Mouse (Mus musculus) gastrocnemius, postnatal 14 days (tissue): Measurements from ENCODE around the gene Fut2. TPM values are rescaled to one million over a fixed set of nuclear protein-coding genes. Genes with fewer than 3 reads are reported as not detected.
"Not testable (repeated sequence)": the region's sequence is repeated elsewhere in the genome, so short reads cannot be mapped to it uniquely, and the experiment has no call there.

Experiments used
- DNase-seq: peaks from one replicate; pipeline ENCODE4 v3.0.0; 2021; ENCODE audit warnings: mixed read lengths
- intact Hi-C: fragments of 180-260 bp; cut with DNase I; formaldehyde crosslinking; loops from one replicate; pipeline ENCODE4 v1.15.1; 2025; ENCODE audit warnings: low total_unique reads
- total RNA-seq, 2 experiments: library from RNA; stranded (reverse); gene quantifications; 2 replicates each; pipeline ENCODE4 v1.2.3; 2021

Gene Fut2
- total RNA-seq, 2 experiments from 2014 or later = 0.58 to 0.66 TPM

- peak; percentile 50 for DNase-seq
- intact Hi-C loops = no loop called here
Observed at GRCm38 (mm10) chr7:45681046-45681736, 15.0 kb upstream of the Fut2 start.

GRCm38 (mm10) chr7:45679966-45680621 is 13.9 kb upstream of the Fut2 start:
- intact Hi-C loops = no loop called here
- DNase-seq = no peak

GRCm38 (mm10) chr7:45678513-45678912 is 12.3 kb upstream of the Fut2 start:
- no peak for DNase-seq
- intact Hi-C loops = no loop called here

GRCm38 (mm10) chr7:45677627-45678295 is 11.6 kb upstream of the Fut2 start:
- intact Hi-C loops = no loop called here

GRCm38 (mm10) chr7:45668921-45669320 is 2.7 kb upstream of the Fut2 start:
- DNase-seq = no peak
- intact Hi-C loops = no loop called here

More at GRCm38 (mm10) chr7:45677627-45678295, 11.6 kb upstream of the Fut2 start:
- DNase-seq = no peak

GRCm38 (mm10) chr7:45667761-45668160 is 1.6 kb upstream of the Fut2 start:
- peak; percentile 8 for DNase-seq
- intact Hi-C loops = no loop called here

GRCm38 (mm10) chr7:45665303-45666138 is 673 bp downstream of the Fut2 start:
- intact Hi-C loops = no loop called here
- DNase-seq = no peak

GRCm38 (mm10) chr7:45661702-45662101 is 4.5 kb downstream of the Fut2 start:
- DNase-seq, intact Hi-C loops: not testable (repeated sequence)

- intact Hi-C loops = no loop called here
- DNase-seq = no peak
Observed at GRCm38 (mm10) chr7:45660746-45661478, 5.3 kb downstream of the Fut2 start.

- DNase-seq = no peak
- intact Hi-C loops = loop anchor here (5.0 kb wide), 1 partner anchor 38 kb away; the partner anchor contains the start of gene Sec1
Observed at GRCm38 (mm10) chr7:45654424-45655047, 11.7 kb downstream of the Fut2 start.

GRCm38 (mm10) chr7:45650484-45650883 is 15.7 kb downstream of the Fut2 start:
- DNase-seq, intact Hi-C loops: not testable (repeated sequence)

- peak; percentile 67 for DNase-seq
- intact Hi-C loops = no loop called here
Observed at GRCm38 (mm10) chr7:45649351-45649750, 16.8 kb downstream of the Fut2 start.

GRCm38 (mm10) chr7:45646671-45647070 is 19.5 kb downstream of the Fut2 start:
- DNase-seq = no peak
- intact Hi-C loops = no loop called here

- DNase-seq = no peak
- intact Hi-C loops = no loop called here
Observed at GRCm38 (mm10) chr7:45645591-45645971, 20.6 kb downstream of the Fut2 start.

GRCm38 (mm10) chr7:45644872-45645590 is 21.2 kb downstream of the Fut2 start:
- intact Hi-C loops = no loop called here
- no peak for DNase-seq

GRCm38 (mm10) chr7:45644183-45644582 is 22.0 kb downstream of the Fut2 start:
- peak; percentile 57 for DNase-seq
- intact Hi-C loops = no loop called here

GRCm38 (mm10) chr7:45643441-45644178 is 22.6 kb downstream of the Fut2 start:
- intact Hi-C loops = no loop called here
- DNase-seq = peak; percentile 99
